Mouse (Mus musculus): ENCODE results near the gene Strip1.
"Not testable (repeated sequence)": the region's sequence is repeated elsewhere in the genome, so short reads cannot be mapped to it uniquely, and the experiment has no call there.

Strip1 gene

GRCm38 (mm10) chr3:107631523-107631958 is at the start of gene Strip1:
TSS of gene Strip1 (minus strand) at chr3:107631694.
- peak; percentile 88 for DNase-seq (ENCODE audit: extremely low read depth, insufficient read length, low spot score)

DNA sequence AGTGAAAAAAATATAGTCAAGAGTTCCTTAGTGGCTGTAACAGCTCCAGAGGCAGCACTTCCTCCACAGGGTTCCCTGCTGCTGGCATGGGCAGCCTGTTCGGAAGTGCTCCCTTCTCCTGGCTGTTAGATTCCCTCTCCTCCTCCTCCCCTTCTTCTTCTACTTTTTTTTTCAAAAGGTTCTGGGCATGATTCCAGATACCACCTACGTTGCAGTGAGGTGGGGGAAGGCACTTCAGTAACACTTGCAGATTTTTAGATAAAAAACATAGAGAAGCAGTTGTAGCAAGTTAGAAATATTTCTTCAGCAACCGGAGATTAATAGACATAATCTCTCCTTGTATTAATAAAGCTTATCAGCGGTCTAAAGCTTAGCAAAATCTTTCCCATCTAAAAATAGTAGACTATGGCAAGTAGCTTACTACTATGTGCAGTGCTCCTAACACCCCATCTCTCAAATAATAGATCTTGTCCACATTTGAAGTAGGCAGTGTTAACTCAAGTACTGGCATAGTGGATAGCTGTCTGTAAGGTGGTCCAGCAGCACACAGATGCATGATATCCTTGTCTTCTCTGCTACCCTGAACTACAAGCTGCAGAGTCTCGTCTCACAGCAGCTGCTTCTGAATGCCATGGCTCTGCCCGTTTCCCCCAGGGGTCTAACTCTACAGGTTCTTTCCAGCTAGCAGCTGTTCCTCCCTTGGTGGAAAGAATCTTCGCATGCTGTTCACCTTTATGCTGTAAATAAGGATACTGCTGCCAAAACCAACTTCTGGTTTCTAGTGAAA is 49.5 kb upstream of the Strip1 start:
- no peak for DNase-seq (ENCODE audit: extremely low read depth, insufficient read length, low spot score)

DNA sequence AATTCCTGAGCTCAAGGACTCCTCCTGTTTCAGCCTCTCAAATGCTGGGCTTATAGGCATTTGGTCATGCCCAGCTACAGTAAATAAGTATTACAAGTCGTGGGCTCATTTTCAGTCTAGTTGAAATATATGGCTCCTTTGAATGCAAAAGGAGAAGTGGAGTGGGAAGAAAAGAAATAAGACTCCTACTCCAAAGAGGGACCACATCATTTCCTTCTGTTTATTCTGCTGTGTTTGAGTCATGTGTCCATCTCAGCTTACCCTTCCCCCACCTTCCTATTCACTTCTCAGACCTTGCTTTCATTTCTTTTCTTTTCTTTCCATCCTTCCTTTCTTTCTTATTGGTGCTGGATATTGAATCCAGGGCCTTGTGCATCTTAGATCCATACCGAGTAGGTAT is 40.0 kb upstream of the Strip1 start:
- DNase-seq (ENCODE audit: extremely low read depth, insufficient read length, low spot score) = no peak

GRCm38 (mm10) chr3:107670500-107670899 is 39.0 kb upstream of the Strip1 start:
- DNase-seq (ENCODE audit: extremely low read depth, insufficient read length, low spot score) = no peak

GRCm38 (mm10) chr3:107668786-107669185 is 37.3 kb upstream of the Strip1 start:
- no peak for DNase-seq (ENCODE audit: extremely low read depth, insufficient read length, low spot score)

DNA sequence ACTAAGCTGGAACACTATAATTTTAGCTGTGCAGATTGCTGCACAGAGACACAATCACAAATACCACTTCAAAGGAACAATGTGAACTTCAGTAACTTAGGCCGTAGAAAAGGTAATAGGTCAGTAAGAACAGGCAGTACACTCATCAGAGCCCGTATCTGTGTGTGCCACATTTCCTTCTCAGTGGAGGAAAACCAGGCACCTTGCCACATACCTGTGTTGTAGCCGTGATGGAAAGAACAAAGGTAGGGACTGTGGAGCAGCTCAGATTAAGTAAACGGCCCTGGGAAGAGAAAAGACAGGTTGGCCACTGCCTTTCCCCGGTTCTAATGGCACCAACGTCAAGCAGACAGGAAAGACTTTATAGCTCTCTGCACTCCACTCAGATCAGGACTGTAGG is 35.9 kb upstream of the Strip1 start:
- DNase-seq (ENCODE audit: extremely low read depth, insufficient read length, low spot score) = no peak

- DNase-seq (ENCODE audit: extremely low read depth, insufficient read length, low spot score) = no peak
Observed at GRCm38 (mm10) chr3:107664641-107665040, 33.1 kb upstream of the Strip1 start.

- peak; percentile 25 for DNase-seq (ENCODE audit: extremely low read depth, insufficient read length, low spot score)
Observed at GRCm38 (mm10) chr3:107659000-107659399, 27.5 kb upstream of the Strip1 start.

DNA sequence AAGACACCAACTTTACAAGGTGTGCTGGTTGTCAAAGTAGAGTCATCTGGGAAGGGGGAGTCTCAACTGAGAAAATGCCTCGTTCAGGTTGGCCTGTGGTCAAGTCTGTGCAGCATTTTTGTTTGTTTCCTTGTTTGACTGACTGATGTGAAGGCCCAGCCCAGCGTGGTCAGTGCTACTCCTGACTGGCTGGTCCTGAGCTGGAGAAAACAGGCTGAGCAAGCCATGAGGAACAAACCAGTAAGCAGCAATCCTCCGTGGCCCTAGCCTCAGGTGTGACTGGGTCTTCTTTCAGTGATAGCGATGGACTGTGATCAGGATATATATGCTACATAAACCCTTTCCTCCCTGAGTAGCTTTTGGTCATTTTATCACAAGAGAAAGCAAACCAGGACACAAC is 25.4 kb upstream of the Strip1 start:
- no peak for DNase-seq (ENCODE audit: extremely low read depth, insufficient read length, low spot score)

DNA sequence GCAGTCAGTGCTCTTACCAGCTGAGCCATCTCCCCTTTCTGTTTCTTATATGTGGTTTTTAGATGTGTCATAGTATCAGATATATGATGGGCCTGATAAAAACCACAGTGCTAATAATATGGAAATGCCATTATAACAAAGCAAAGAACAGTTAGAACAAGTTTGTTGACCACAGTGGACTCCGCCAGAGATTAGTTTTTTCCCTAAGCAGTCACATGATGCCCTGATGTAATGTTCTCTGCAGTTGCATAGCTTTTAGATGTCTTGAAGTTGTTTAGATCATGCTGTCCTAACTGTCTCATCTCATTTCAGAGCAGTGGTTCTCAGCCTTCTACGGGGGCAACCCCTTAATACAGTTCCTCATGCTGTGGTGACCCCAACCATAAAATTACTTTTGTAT is 24.7 kb upstream of the Strip1 start:
- DNase-seq (ENCODE audit: extremely low read depth, insufficient read length, low spot score) = no peak

- DNase-seq (ENCODE audit: extremely low read depth, insufficient read length, low spot score) = no peak
Observed at GRCm38 (mm10) chr3:107655491-107655890, 24.0 kb upstream of the Strip1 start.

GRCm38 (mm10) chr3:107654861-107655260 is 23.4 kb upstream of the Strip1 start:
- no peak for DNase-seq (ENCODE audit: extremely low read depth, insufficient read length, low spot score)

- DNase-seq (ENCODE audit: extremely low read depth, insufficient read length, low spot score) = no peak
Observed at GRCm38 (mm10) chr3:107652968-107653367, 21.5 kb upstream of the Strip1 start.

- not testable (repeated sequence) for DNase-seq (ENCODE audit: extremely low read depth, insufficient read length, low spot score)
Observed at GRCm38 (mm10) chr3:107650276-107650675, 18.8 kb upstream of the Strip1 start.

DNA sequence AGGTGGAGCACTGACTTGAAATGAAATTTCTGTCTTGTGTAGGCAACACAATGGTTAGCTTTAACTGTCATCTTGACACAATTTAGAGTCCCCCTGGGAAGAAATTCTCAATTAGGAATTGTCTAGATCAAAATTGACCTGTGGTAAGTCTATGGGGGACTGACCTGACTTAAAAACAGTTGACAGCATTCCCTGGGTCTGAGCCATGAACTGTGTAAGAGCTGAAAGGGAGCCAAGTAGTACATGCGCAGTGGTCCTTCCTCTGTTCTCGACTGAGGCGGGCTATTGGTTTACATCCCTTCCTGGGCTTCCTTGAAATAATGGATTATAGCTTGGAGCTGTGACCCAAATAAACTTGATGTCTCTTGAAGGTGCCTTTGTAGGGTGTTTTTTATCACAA is 15.5 kb upstream of the Strip1 start:
- DNase-seq (ENCODE audit: extremely low read depth, insufficient read length, low spot score) = no peak

- no peak for DNase-seq (ENCODE audit: extremely low read depth, insufficient read length, low spot score)
Observed at GRCm38 (mm10) chr3:107637606-107638172, 6.2 kb upstream of the Strip1 start.

DNA sequence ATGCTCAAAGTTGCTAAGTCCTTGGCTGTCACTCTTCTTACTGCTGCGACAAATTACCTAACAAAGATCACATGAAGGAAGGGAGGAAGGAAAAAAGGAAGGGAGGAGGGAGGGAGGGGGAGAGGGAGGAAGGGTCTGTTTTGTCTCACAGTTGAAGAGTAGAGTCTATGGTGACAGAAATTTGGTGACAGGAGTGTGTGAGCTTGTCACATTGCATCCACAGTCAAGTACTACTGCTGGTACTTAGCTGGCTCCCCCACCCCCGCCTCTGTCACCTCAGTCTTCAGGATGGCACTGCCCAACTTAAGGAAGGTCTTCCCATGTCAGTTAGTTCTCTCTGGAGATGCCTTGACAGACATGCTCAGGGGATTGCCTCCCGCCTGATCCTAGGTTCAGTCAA is 4.7 kb upstream of the Strip1 start:
- no peak for DNase-seq (ENCODE audit: extremely low read depth, insufficient read length, low spot score)

GRCm38 (mm10) chr3:107635836-107636235 is 4.3 kb upstream of the Strip1 start:
- DNase-seq (ENCODE audit: extremely low read depth, insufficient read length, low spot score) = no peak

- DNase-seq (ENCODE audit: extremely low read depth, insufficient read length, low spot score) = no peak
Observed at GRCm38 (mm10) chr3:107633906-107634305, 2.4 kb upstream of the Strip1 start.

- no peak for DNase-seq (ENCODE audit: extremely low read depth, insufficient read length, low spot score)
Observed at GRCm38 (mm10) chr3:107632786-107633185, 1.3 kb upstream of the Strip1 start.

DNA sequence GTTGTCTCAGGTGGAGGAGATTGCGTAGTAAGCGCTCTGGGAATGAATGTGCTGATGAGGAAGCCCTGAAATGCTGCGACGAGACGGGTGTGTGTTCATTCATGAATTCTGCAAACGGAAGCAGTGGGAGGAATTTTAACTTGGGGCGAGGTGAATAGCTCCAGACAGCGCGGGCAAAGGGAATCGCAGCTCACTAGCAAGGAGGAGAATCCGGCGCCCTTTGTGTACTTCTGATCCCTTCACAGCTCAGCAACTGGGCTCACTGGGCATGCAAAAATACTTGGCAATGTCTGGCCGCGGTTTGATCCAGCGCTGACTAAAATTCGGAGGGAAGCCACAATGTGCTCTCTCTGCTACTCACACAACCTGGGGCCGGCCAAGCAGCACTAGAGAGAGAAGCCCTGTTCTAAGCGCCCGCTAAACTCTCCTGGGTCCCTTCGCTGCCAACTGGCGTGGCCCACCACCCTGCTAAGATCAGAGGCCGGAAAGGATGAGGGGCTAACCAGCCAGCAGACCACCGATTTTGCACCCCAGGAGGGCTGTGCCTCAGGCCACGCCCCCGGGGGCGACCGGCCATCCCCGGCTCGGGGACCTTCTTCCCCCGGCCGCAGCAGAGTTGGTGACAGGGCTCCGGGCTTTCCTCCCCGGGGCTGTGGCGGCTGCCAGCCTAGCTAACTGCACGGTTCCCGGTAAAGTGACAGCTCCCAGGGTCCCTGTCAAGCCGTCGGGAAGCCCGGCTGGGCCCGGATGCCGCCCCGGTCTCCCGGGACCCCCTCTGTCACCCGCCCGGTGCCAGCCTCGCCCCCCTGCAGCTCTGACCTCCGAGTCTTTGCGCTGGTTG is 592 bp downstream of the Strip1 start, which contains the start of gene Gm10961:
Gene Gm10961, plus strand, starts transcription at position 641 of the 841 bp plus-strand sequence.
- peak; percentile 60 for DNase-seq (ENCODE audit: extremely low read depth, insufficient read length, low spot score)
